Mouse (Mus musculus) stomach, embryonic 16.5 days (tissue): ENCODE results near the gene Sipa1l3. TPM values are rescaled to one million over a fixed set of nuclear protein-coding genes. Genes with fewer than 3 reads are reported as not detected.

ENCODE experiments used
- ATAC-seq: fragments of 200-750 bp; cut with Nextera tagmentation; 2 replicates; pipeline ENCODE4 v1.8.0; 2017; ENCODE audit warnings: moderate number of reproducible peaks, moderate TSS enrichment; ENCODE audit not compliant: insufficient read depth, low FRiP score
- H3K27ac ChIP-seq: fragments of 300-500 bp; sonication (generic); 2 replicates; pipeline ENCODE4 v1.5.1; 2014; ENCODE audit warnings: low read length
- H3K27me3 ChIP-seq: fragments of 300-500 bp; sonication (generic); 2 replicates; pipeline ENCODE4 v1.6.1; 2014; ENCODE audit warnings: low read length, control low read depth, mixed read lengths; ENCODE audit not compliant: control insufficient read depth, insufficient read depth
- H3K36me3 ChIP-seq: fragments of 300-500 bp; sonication (generic); 2 replicates; pipeline ENCODE4 v1.6.1; 2014; ENCODE audit warnings: low read length; ENCODE audit not compliant: control insufficient read depth, insufficient read depth
- H3K4me1 ChIP-seq: fragments of 300-500 bp; sonication (generic); 2 replicates; pipeline ENCODE4 v1.6.1; 2014; ENCODE audit warnings: low read length, control low read depth, mixed read lengths; ENCODE audit not compliant: control insufficient read depth, insufficient read depth
- H3K4me2 ChIP-seq: fragments of 300-500 bp; sonication (generic); 2 replicates; pipeline ENCODE4 v1.6.1; 2014; ENCODE audit warnings: low read depth, low read length, mixed read lengths
- H3K4me3 ChIP-seq: fragments of 300-500 bp; sonication (generic); replicated peaks from 2 replicates; pipeline ENCODE4 v1.5.1; 2014; ENCODE audit warnings: mild to moderate bottlenecking, low read length
- H3K9ac ChIP-seq: fragments of 300-500 bp; sonication (generic); 2 replicates; pipeline ENCODE4 v1.6.1; 2014; ENCODE audit warnings: low read length
- H3K9me3 ChIP-seq: fragments of 300-500 bp; sonication (generic); replicated peaks from 2 replicates; pipeline ENCODE4 v1.6.1; 2016; ENCODE audit warnings: low read length, control low read depth; ENCODE audit not compliant: control insufficient read depth
- WGBS: fragments of 180-500 bp; shearing (Covaris S2); extraction: QIAGEN DNeasy Blood & Tissue Kit; methylation state at CpG from one replicate; pipeline ENCODE4 v1.1.7; 2014; 5-methylcytosine and 5-hydroxymethylcytosine counted together
- polyA plus RNA-seq: library from polyadenylated mRNA; unstranded; fragments of >200 nt; fragmentation: Nextera tagmentation; extraction: Ambion mirVana; gene quantifications from 2 replicates; pipeline ENCODE4 v1.2.1, GENCODE M21; 2015

The Sipa1l3 gene
- polyA plus RNA-seq, 1 experiment from 2014 or later: 22.2 TPM

DNA sequence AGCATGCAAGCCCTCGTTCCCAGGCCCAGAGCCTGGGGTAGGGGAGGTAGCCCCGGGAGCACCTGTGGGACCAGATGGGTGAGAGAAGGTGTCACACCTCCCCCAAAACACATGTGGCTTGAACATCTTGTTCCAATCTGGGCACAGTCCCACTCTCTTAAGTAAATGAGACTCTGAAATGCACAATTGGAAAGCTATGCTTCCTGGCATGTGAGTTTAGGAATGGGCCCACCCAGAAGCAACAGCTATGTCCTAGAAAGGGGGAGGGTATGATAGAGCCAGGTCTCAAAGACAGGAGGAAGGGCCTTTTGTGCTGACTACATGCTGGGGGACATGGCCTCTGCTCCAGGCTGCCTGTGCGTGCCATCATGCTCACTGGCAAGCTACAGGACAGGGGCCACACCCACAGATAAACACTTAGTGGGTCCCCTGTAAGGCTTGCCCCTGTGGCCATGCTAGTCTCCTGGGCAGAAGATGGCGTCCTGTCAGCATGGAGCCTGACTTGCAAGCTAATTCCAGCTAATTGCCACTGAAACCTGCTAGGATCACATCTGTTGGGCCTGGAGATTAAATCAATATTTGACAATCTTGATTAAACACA lies 107.1 kb downstream of the Sipa1l3 start:
- H3K4me3 ChIP-seq: no peak overlapping the region
- WGBS: 47% methylated on average over 4 of the region's 4 CpGs
- no peaks in the 10 kb centered on the region for H3K9me3 ChIP-seq
- no peaks in the 10 kb centered on the region for H3K36me3 ChIP-seq
- 0 out of 2 replicates have a peak overlapping the region, but pooled peaks have one; percentile 52 for H3K9ac ChIP-seq
- no peak overlapping the region for H3K4me2 ChIP-seq
- peaks cover 25% of the 10 kb centered on the region for H3K4me1 ChIP-seq
- peak overlapping the region; percentile 79 for H3K27ac ChIP-seq
- ATAC-seq: peak; percentile 34; the same call in 1 of the 2 replicates
- no peaks in the 10 kb centered on the region for H3K27me3 ChIP-seq

DNA sequence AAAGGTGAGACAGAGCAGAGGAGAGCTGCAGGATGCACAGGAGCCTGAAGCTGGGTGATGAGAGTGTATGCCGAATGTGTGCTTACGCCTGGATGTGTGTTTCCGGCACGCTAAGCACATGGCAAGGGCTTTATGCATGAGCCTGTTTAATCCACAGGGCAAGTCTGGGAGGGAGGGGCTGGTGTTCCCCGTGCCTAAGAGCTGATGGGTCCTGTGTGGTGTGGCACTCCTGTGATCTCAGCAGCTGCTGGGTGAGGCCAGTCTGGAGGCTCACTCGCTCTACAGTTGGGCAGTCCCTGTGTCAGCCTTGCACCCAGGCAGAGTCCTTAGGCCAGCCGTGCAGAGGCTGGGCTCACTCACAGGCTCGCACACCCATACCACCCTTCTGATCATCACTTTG lies 108.0 kb downstream of the Sipa1l3 start:
- Histone ChIP-seq H3K27ac (peak overlapping the region; percentile 79), H3K27me3 (no peaks in the 10 kb centered on the region), H3K4me3 (no peak overlapping the region), H3K36me3 (no peaks in the 10 kb centered on the region), H3K4me2 (no peak overlapping the region), H3K9ac (peak overlapping the region; percentile 29; the same call in 1 of the 2 replicates), H3K4me1 (peaks cover 25% of the 10 kb centered on the region), H3K9me3 (no peaks in the 10 kb centered on the region)
- peak; percentile 67; the same call in 1 of the 2 replicates for ATAC-seq
- 68% methylated on average over 8 of the region's 8 CpGs for WGBS

DNA sequence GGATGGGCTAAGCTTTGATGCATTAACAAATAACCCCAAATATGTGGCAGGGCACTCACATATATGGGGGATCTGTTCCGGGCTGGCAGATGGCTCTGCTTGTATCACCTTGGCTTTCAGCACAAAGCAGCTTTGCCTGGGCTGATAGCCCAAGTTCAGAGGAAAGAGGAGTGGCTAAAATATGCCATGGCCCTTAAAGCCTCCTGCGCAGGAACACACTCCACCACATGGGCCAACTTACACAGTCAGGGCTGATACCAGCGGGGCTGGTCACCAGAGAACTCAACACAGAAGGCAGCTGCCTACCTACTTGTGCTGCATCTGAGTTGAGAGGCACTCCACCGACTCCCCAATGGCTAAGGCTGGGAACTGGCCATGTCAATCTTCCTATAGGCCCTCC lies 111.6 kb downstream of the Sipa1l3 start:
- Histone ChIP-seq H3K27me3 (no peaks in the 10 kb centered on the region), H3K36me3 (no peaks in the 10 kb centered on the region), H3K4me1 (peaks cover 20% of the 10 kb centered on the region), H3K27ac (no peak overlapping the region), H3K9ac (no peak overlapping the region), H3K4me3 (no peak overlapping the region), H3K9me3 (no peaks in the 10 kb centered on the region), H3K4me2 (no peak overlapping the region)
- WGBS: 86% methylated on average over 4 of the region's 4 CpGs
- ATAC-seq: no peak

DNA sequence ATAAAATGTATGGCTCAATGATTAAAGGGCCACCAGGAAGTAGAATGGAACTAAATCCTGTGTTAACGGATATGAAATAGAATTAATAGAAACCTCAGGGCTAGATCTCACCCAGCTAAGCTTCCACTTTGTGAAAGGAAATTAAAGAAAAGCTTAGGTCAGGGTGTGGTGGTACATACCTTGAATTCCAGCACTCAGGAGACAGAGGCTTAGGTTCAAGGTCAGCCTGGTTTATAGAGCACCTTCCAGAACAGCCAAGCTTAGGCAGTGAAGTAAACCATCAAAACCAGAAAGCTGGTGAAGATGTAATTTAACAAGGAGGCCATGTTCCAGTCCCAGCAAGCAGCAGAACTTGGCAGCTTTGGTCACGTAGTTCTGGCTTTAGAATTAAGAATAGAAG lies 114.3 kb downstream of the Sipa1l3 start:
- Histone ChIP-seq H3K4me3 (no peak overlapping the region), H3K27me3 (no peaks in the 10 kb centered on the region), H3K4me1 (no peaks in the 10 kb centered on the region), H3K4me2 (no peak overlapping the region), H3K27ac (no peak overlapping the region), H3K9ac (no peak overlapping the region), H3K36me3 (peaks cover 12% of the 10 kb centered on the region; the same call in 1 of the 2 replicates), H3K9me3 (no peaks in the 10 kb centered on the region)
- WGBS: 83% methylated on average over 2 of the region's 2 CpGs
- no peak for ATAC-seq

DNA sequence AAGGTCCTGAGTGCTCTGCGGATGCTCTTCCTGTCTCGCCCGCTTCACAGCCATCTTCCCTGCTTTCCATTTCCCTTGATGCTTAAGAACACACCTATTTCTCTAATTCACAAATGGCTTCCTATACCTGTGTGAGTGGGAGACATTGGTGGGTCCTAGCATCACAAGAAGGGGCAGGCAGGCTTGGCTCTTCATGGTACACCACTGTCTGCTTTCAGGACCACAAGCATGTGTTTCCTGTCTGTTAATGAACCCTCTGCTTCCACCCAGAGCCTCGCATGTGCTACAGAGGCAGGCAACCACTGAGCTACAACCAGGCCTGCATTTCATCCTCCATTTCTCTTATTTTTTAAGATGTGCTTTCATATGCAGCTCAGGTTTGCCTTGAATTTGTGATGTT lies 116.4 kb downstream of the Sipa1l3 start:
- H3K27me3 ChIP-seq: no peaks in the 10 kb centered on the region
- H3K9ac ChIP-seq: no peak overlapping the region
- WGBS: 89% methylated on average over 4 of the region's 4 CpGs
- no peak overlapping the region for H3K4me3 ChIP-seq
- H3K4me2 ChIP-seq: no peak overlapping the region
- H3K27ac ChIP-seq: no peak overlapping the region
- peaks cover 13% of the 10 kb centered on the region for H3K36me3 ChIP-seq
- no peaks in the 10 kb centered on the region for H3K9me3 ChIP-seq
- no peaks in the 10 kb centered on the region for H3K4me1 ChIP-seq
- no peak for ATAC-seq

DNA sequence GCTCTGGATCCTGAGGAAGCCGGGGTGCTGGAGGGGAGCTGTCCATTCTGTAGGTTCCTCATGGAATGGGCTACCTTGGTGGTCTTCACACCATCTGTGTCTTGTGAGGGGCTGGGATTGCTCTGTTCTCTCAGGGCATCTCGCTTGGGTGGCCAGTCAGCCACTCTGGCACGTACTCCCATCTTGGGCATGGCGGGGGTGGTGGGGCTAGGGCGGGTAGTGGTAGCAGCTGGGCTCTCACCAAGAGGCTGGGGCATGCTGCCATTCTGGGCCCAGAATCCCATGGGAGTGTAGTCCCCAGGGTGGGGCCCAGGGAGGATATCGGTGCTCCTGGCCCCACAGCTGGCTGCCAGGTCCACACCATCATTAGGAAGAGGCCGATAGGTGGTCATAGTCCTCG lies 118.0 kb downstream of the Sipa1l3 start:
- Histone ChIP-seq H3K9me3 (no peaks in the 10 kb centered on the region), H3K9ac (no peak overlapping the region)

GRCm38 (mm10) chr7:29399056-29399455 lies 119.4 kb downstream of the Sipa1l3 start:
- H3K27ac ChIP-seq: no peak overlapping the region
- 95% methylated on average over 9 of the region's 9 CpGs for WGBS
- ATAC-seq: no peak
- H3K4me3 ChIP-seq: no peak overlapping the region
- H3K9me3 ChIP-seq: no peaks in the 10 kb centered on the region
- no peak overlapping the region for H3K9ac ChIP-seq
- no peak overlapping the region for H3K4me2 ChIP-seq
- peaks cover 34% of the 10 kb centered on the region for H3K36me3 ChIP-seq
- H3K27me3 ChIP-seq: no peaks in the 10 kb centered on the region
- no peaks in the 10 kb centered on the region for H3K4me1 ChIP-seq

More for the DNA sequence above, 118.0 kb downstream of the Sipa1l3 start:
- Histone ChIP-seq H3K4me3 (no peak overlapping the region), H3K27ac (no peak overlapping the region), H3K27me3 (no peaks in the 10 kb centered on the region), H3K4me2 (no peak overlapping the region), H3K36me3 (peaks cover 25% of the 10 kb centered on the region), H3K4me1 (no peaks in the 10 kb centered on the region)
- ATAC-seq: 0 out of 2 replicates have a peak, but pooled peaks have one; percentile 14
- 95% methylated on average over 8 of the region's 8 CpGs for WGBS

- Histone ChIP-seq H3K9me3 (no peaks in the 10 kb centered on the region), H3K36me3 (peaks cover 34% of the 10 kb centered on the region), H3K27me3 (no peaks in the 10 kb centered on the region), H3K4me3 (no peak overlapping the region), H3K4me1 (0 out of 2 replicates have a peak, but pooled peaks cover under 1% of the 10 kb centered on the region), H3K9ac (no peak overlapping the region), H3K27ac (no peak overlapping the region), H3K4me2 (no peak overlapping the region)
- ATAC-seq: no peak
- 65% methylated on average over 3 of the region's 3 CpGs for WGBS
These were observed 121.0 kb downstream of the Sipa1l3 start for GRCm38 (mm10) chr7:29397486-29397885.

DNA sequence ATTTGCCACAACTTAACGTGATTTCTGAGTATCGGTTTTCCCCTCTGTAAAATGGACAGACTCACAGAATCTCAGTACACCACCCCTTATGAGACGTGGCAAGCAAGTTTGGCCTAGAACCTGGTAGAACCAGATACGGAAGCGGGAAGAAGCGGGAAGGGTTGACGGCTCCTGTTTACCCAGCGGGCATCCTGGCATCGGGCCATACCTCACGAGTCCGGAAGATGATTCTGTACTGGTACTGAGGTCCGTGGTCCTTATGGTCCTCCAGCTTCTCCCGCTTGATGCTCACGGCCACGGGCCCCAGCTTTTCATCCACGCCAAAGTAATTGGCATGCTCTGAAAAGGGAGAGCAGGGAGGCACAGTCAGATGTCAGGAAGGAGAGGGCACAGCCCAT lies 121.5 kb downstream of the Sipa1l3 start:
- Histone ChIP-seq H3K27me3 (no peaks in the 10 kb centered on the region), H3K36me3 (peaks cover 34% of the 10 kb centered on the region)
- no peak for ATAC-seq

More for the DNA sequence above, 121.5 kb downstream of the Sipa1l3 start:
- Histone ChIP-seq H3K9me3 (no peaks in the 10 kb centered on the region), H3K4me2 (no peak overlapping the region), H3K4me1 (peaks cover 6% of the 10 kb centered on the region), H3K27ac (no peak overlapping the region), H3K9ac (no peak overlapping the region), H3K4me3 (no peak overlapping the region)
- 93% methylated on average over 16 of the region's 16 CpGs for WGBS
